Mouse (Mus musculus) left cerebral cortex, adult 9 months (tissue): ENCODE results near the gene Clasp2.
"Not testable (repeated sequence)": the region's sequence is repeated elsewhere in the genome, so short reads cannot be mapped to it uniquely, and the experiment has no call there.

Experiments used
- DNase-seq, 2 experiments: peaks; one replicate each; pipeline ENCODE4 v3.0.0; 2022; ENCODE audit warnings: low spot score in 2 of 2

Clasp2 gene

DNA sequence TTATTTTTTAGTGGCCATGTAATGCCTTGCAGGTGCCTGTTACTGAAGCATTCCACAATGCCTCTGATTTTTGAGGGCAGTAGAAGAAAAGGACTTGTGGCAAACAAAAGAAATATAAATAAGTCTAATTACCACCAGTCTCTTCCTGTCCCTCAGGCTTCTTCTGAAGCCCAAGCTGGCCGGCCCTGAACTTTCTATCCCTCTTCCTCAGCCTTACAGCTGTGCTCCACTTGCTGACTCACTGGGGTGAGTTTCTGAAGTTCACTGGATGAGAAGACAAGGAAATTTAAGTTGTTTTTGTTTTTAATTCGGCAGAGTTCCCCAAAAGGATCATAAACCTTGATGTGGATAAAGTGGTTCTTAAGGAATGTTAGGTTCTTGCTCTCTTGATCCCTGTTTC lies 74.6 kb downstream of the Clasp2 start:
- no peak for DNase-seq

DNA sequence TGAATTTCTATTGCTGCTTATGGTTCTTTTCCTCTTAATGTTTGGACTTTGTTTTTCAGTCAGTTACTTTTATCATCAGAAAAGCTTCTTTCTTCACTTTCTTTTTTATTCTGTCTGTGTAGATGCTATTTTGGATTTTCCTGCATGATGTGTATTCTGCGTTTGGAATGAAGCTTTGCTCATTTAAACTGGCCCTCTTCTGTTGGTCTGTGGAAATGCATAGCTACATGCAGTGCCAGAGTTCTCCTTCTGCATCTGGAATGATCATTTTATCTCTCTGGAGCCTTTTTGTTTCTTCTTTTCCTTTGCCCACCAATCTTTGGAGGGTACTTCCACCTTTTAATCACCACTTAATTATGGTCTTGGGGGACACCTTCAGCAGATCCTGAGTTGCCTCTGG lies 80.9 kb downstream of the Clasp2 start:
- DNase-seq = no peak

DNA sequence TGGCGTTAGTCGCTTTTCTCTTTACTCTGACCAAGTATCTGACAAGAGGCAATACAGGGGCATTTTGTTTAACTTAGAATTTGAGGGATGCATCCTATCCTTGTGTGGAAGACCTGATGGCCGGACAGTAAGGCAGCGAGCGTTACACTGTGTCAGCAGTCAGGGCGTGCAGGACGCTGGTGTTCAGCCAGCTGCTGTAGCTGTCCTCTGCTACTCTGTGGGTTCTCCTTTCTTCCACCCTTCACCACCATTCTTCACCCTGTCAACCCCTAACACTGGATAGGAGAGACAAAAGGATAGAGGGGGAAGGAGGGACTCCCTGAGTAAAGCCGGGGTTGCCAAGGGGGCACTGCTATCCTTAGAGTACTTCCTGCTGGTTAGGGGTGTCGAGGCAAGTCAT lies 87.4 kb downstream of the Clasp2 start:
- no peak for DNase-seq

DNA sequence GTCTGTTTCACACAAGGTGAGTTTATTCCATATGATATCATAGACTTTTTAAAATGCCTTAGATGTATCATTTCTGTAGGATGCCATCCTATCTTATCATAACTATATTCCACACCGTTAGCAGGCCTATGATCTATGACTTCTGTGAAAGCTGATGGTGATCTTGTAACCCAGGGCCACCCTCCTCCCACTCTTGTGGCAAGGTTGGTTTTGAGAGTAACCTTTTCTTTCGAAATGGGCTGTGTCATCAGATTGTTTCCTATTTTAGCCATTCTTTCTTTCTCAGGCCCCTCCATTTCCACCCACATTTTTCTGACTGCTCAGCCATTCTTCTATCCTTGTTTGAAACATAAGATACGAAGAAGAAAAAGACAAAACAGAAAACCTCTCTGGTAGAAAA lies 88.9 kb downstream of the Clasp2 start:
- no peak for DNase-seq

DNA sequence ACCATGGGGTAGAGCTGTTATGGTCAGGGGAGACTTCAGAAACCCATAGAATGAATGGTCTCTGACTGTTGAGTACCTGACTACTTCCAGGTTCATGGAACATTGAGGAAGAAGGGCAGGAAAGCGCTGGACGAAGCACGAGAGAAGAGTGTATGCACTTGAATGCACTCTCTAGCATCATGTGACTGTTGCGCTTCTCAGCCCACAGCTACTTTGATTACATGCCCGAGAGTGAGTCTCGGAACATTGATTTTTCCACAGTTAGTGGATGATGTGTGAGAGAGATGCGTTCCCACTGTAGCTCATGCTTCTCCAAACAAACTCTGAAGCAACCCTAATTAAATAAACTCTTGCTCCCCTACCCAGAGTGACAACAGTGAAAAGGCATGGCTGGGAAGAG lies 92.2 kb downstream of the Clasp2 start:
- no peak for DNase-seq

DNA sequence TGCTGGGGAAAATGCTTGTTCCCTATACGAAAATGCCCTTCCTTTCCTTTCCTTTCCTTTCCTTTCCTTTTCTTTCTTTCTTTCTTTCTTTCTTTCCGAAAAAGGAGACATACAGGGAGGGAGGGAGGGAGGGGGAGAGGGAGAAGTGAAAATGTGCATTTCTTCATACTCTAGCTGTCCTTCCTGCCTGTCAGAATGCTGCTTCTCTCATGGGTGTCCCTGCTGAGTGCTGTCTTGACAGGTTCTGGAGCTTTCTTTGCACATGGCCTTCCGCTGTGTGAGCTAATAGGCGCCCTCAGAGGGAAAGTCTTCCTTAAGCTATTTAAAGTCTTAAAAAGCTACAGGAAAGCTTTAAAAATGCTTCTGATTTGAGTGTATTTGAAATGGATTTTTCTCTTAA lies 95.7 kb downstream of the Clasp2 start:
- DNase-seq = no peak

DNA sequence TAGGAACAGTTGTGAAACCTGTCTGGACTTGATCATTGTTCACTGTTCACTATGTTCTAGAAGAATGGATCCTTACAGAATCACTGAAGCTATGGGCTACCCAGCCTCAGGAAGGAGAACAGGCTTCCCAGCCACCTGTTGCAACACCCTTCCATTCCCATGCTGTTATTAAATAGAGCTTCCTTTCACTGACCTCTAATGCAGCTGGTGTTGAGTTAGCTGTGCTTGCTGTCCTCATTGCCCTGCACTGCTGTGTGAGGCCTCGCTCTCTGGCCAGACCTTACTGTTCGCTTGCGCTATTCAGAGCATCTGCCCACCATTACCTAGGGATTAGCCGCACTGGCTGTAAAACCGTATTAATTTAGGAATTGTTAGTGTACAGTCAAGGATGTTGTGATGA lies 96.2 kb downstream of the Clasp2 start:
- no peak for DNase-seq

DNA sequence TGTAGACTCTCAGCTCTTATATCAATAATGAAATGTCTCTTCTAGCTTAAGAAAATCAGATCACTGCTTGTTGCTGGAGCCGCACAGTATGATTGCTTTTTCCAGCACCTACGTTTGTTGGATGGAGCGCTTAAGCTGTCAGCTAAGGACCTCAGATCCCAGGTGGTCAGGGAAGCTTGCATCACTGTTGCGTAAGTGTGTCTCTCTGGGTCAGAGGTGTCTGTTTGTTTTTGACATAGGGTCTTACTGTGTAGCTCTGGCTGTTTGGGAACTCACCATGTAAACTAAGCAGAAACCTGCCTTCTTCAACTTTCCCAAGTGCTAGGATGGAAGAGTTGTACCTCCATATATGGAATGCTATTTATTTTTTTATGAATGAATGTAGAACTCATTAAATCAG lies 102.8 kb downstream of the Clasp2 start:
- no peak for DNase-seq

DNA sequence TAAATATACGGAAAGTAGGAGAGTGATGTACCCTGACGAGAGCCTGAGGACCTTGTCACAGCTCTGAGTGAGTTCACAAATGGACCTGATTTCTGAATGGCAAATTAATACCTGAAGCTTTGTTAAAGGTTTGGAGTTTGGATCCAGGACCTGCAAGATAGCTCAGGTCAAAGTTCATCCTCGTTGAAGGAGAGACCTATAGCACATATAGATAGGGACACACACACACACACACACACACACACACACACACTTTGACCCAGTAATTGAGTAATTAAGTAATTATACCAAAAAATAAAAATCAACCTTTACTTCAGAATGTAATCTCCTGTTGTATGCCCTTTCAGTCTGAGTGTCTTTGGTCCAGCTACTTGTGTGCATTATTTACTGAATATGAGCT lies 114.2 kb downstream of the Clasp2 start:
- DNase-seq = no peak

DNA sequence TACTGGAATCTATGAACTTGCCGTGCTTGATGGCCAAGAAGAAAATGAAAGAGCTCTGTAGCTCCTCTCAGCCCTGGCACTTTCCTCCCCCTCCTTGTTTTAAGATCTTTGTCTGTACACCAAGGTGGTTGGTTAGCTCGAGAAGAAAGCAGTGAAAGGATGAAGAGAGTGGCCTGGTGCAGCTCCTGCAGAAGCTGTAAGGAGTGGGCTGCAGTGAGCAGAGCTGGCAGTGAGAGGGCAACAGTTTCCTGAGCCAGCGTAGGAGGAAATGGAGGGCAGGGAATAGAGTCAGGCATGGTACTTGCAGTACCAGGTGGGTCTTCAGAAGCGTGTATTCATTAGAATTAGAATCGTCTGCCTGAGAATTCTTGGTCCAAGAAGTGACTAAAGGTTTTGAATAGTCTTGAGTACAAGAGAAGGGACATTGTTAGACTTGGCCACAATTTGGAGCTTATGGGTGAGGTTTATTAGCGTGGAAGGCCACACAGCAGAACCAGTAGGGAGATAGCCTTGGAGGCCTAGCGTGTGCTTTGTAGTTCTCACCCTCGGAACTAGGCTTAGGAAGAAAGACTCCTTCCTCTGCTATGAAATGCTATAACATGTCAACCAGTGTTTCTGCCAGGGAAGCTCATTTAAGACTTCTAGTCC lies 116.1 kb downstream of the Clasp2 start:
- DNase-seq = no peak

DNA sequence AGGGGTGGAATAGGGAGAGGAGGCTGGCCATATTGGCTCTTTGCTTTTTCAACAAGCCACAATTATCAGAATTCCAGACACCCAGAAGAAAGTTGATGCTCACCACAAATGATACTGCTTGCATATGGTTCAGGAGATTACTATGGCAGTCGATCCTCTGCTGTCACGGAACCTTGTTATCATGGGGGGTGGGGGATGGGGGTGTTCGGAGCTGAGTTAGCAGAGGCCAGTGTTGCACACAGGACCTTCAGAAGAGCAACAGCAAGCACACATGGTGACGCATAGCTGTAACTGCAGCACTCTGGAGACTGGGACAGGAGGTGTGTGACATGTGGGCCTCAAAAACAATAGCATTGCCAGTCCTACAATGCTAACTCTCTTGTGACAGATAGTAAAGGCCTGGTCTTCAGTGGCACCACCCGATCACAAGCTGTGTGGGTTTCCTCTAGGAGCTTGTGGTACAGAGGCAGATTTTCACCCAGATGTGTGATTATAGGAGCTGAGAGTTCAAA lies 116.7 kb downstream of the Clasp2 start:
- no peak for DNase-seq

DNA sequence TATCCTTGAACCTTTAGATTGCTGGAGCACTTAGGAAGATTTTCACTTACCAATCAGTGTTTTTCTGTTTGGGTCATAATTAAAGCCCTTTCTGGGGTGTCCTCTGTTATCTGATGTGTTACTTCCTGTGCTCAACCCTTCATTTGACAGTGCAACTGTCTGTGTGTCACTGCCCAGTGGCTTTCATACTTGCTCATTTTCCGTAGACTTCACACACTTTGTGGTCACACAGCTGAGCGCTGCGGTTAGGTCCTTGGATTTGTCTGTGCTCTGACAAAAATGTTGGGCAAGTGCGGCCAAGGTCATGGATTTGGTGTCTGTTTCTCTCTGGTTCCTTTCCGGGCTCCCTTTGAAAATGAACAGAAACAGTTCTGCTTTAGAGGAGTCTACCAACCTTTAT lies 118.1 kb downstream of the Clasp2 start:
- no peak for DNase-seq

DNA sequence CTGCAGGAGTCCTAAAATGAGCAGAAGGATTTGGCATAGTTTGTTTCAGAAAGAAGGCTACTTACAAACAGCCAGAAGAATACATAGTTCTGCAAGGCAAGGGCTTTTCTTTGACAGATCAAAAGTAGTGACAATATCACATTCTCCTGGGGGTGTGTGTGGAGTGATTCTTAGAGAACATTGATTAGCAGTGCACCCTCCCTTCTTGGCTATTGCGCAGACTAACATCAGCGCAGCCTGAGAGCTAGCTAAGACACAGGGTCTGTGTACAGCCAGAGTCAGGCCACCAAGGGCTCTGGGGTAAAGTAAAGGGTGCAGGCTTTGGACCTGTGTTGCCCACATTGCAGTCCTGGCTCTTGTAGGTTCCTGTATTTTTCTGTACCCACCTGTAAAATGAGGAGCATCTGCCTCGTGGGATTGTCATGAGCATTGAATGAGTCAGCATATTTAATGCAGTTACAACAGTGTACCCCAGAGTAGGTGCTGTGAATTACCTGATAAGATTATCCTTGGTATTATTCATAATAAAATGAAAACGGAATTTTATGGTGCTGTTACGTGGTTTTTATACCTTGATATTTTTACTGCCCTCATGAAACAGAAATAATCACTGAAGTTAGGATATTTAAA lies 122.2 kb downstream of the Clasp2 start:
- no peak for DNase-seq

DNA sequence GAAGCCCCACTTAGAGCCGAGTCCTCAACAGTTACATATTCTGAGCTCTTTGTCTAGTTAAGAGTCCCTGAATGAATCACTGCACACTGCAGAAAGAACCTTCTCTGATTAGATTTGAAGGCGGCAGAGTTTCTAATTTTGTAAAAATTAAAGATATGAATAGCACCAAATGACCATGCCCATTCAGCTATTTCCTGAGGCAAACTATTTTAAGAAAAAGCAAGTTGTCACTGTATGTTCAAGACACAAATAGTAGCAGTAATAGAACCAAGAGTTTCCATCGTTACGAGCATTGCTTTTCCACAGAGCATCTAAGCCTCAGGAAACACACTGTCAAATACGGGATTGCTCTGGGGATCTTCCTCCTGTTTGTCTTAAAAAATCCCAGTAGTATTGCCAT lies 126.7 kb downstream of the Clasp2 start:
- peak in 1 of 2 experiments; percentile 30 for DNase-seq

DNA sequence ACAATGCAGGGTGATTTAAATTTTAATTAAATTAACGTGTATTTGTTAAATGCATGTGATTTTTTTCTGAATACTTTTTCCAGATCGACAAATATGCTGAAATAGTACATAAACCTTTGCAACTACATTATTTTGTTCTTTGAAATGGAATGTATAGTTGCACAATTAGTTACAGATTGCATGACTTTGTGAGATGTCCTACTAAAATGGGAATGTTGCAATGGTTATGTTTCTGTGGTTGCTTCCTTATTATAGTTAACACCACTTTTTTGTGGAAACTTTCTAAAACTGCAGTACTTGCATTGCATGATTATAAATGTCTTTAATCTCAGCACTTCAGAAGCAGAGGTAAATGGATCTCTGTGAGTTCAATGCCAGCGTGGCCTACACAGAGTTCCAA lies 153.6 kb downstream of the Clasp2 start:
- DNase-seq = no peak

DNA sequence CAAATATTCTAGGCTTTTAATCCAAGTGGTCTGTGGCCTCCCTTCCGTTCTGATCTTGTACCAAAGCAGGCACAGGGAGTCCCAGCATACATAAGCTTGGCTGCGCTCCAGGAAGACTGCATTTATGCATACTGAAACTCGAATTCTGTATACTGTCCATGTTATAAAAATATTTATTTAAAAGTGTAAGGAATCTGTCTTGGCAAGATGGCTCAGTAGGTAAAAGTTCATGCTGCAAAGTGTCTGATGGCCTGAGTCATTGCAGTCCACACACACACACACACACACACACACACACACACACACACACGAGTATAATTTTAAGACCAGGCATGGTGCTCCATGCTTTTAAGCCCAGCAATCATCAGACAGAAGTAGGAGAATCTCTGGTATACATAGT lies 161.9 kb downstream of the Clasp2 start:
- DNase-seq = no peak

DNA sequence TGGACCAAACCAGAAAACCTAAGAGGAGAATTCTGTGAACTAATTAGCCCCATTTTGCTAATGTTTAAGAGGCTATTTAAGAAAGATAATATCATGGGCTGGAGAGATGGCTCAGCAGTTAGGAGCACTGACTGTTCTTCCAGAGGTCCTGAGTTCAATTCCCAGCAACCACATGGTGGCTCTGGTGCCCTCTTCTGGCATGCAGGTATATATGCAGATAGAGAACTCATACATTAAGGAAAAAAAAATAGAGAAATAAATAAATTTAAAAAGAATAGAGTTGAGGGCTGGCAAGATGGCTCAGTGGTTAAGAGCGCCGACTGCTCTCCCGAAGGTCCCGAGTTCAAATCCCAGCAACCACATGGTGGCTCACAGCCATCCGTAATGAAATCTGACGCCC lies 163.0 kb downstream of the Clasp2 start:
- not testable (repeated sequence) for DNase-seq

DNA sequence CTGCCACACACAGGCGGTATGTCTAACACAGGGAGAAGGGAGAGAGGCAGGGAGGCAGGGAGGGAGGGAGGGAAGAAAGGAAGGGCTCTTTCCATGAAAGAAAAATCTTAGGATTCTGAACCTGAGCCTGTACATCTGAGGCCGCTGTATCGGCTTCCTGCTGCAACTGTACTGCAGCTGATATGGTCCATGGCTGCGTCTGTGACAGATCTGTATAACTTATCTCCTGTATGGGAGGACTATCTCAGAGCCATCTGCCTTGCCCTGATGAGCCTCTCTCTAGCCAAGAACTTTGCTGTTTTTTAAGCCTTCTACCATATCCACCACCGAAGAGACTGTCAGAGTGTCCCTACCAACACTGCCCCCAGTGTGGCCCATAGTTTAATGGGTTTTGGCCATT lies 174.5 kb downstream of the Clasp2 start:
- DNase-seq = no peak

DNA sequence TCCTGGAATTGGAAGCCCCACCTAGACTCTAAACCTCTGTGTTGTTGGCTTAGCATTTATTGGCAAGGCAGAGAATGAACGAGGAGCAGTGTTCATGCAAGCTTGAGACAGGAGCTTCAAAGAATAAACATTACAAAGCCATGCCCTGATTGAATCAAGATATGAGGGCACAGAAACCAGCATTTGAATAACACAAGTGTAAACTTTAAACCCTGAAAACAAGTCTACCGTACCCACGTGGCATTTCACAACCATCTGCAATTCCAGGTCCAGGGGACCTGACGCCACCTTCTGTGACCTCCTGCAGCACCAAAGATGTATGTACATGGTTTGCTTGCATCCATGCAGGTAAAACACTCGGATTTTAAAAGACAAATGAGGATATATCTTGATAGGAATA lies 181.4 kb downstream of the Clasp2 start:
- DNase-seq = no peak

DNA sequence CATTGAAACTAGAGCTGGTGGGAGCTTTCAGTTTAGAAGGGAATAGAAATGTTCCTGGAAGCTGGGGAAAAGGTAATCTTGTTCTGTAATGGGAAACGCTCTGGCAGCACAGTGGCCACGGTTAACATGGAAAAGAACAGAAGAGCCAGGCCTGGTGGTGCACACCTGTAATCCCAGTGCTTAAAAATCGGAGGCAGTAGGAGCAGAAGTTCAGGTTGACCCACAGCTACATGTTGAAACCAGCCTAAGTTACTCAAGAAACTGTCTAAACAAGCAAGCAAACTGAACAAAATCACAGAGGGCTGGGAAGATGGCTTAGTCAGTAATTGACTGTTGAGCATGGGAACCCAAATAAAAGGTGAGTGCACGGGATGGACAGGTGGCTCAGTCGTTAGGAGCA lies 183.6 kb downstream of the Clasp2 start:
- DNase-seq = no peak

DNA sequence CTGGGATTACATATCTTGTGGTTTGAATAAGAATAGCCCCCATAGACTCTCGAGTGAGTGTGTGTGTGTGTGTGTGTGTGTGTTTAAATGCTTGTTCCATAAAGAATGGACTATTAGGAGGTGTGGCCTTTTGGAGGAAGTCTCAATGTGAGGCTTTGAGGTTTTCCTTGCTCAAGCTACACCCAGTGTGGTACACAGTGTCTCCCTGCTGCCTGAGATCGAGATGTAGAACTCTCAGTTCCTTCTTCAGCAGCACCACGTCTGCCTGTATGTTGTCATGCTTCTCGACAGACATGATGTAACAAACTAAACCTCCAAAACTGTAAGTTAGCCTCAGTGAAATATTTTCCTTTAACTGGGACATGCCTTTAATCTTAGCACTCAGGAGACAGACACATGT lies 187.3 kb downstream of the Clasp2 start:
- no peak for DNase-seq

DNA sequence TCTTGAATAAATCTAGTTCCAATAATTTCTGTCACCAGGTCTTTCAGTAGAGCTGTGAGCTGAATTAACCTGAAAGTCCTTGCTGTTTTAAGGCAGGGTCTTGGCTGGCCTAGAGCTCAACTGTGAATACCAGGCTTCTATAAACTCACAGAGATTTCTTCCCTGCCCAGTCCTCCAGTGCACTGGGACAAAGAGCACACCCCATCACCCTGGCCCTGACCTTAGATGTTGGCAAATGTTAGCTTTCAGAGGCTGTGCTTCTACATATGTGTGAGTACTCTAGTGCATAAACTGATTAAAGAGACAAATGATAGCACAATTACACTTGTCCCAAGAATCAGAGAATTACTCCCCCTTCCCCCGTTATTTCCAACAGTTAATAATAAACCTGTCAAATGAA lies 188.4 kb downstream of the Clasp2 start:
- no peak for DNase-seq

DNA sequence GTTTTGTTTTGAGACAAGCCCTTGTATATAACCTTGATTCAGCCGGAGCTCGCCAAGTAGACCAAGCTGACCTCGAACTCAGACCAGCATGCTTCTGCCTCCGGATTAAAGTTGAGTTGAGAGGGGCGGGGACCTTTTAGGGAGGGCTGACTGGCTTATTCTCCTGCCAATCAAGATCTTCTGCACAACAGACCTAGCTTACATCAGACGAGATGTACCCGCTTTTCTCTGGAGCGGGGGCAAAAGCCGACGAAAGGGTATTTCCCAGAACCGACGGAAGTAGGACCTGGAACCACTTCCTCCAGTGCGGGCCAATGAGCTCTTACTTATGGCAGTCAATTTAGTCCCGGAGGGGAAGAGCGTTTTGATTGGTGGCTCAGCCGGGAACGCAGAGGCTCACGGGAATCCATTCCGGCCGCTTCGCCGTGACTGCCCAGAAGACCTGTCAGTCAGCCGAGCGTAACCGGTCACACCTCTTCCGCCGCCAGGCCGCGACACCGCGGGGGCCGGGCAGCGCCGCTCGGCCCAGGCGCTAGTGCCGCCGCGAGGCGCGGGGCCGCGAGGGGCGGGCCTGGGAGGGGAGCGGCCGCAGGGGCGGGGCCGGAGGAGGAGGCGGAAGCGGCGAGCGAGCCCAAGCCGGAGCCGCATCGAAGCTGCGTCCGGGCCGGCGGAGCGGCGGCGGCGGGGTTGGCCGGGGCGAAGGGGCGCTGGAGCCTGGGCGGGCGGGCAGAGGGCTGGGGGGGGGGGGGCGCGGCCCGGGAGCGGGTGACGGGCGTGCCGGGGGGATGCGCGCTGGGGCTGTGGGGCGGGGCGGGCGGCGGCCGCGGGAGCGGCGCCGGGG lies 189.5 kb downstream of the Clasp2 start, which contains the start of gene Ubp1:
Gene Ubp1 (plus strand): TSS at position 401 of the 841 bp plus-strand sequence.
- peak; percentile 98 to 99 for DNase-seq
